ENCODE assay signal across 8 mouse cellular contexts in genomic region chr8:122523652-122524360, GRCm38 (mm10). TPM values are rescaled to one million over a fixed set of nuclear protein-coding genes. Genes with fewer than 3 reads are reported as not detected.
DNase-seq lines count a peak whose midpoint lies in the region; ATAC-seq and TF ChIP-seq lines count a peak whose summit lies in the region.

No protein-coding gene starts in this region.

- no peak for ATAC-seq in intestine, embryonic 15.5 days
- ATAC-seq in limb, embryonic 15.5 days (ENCODE audit: insufficient number of reproducible peaks, low FRiP score, low TSS enrichment, low read depth) = no peak

- no peaks in the 10 kb centered on the region for H3K27me3 ChIP-seq in E14TG2a.4 (ENCODE audit: insufficient read depth, low read length)
- H3K27me3 ChIP-seq in forebrain, embryonic 10.5 days (ENCODE audit: poor library complexity, severe bottlenecking) = peaks cover 5% of the 10 kb centered on the region; the same call in 1 of the 2 replicates
- no peaks in the 10 kb centered on the region for H3K27me3 ChIP-seq in intestine, embryonic 15.5 days (replicated peaks)
- no peaks in the 10 kb centered on the region for H3K27me3 ChIP-seq in limb, embryonic 15.5 days

- no peak for TF ChIP-seq CTCF in E14TG2a.4 (conservative IDR thresholded peaks at IDR 0.05; ENCODE audit: low read length)

- peak overlapping the region; percentile 47 for H3K4me2 ChIP-seq in intestine, embryonic 15.5 days (replicated peaks)
- peak overlapping the region; percentile 29 for H3K4me2 ChIP-seq in limb, embryonic 15.5 days

- peak; percentile 67 for DNase-seq in ES-CJ7 (ENCODE audit: low read depth, low spot score)
- DNase-seq in forebrain, embryonic 10.5 days (ENCODE audit: extremely low spot score, low spot score) = no peak
- peak; percentile 40 for DNase-seq in right cerebral cortex, postnatal 14 days
- DNase-seq in thymus, postnatal 25 days = no peak
- DNase-seq in yolk sac, embryonic 10.5 days (ENCODE audit: low spot score) = no peak

- H3K4me3 ChIP-seq in E14TG2a.4 (replicated peaks; ENCODE audit: low read length) = peak overlapping the region; percentile 73
- peak overlapping the region; percentile 13; the same call in 1 of the 2 replicates for H3K4me3 ChIP-seq in forebrain, embryonic 10.5 days
- no peak overlapping the region; the same call in 1 of the 2 replicates for H3K4me3 ChIP-seq in intestine, embryonic 15.5 days (replicated peaks)
- no peak overlapping the region for H3K4me3 ChIP-seq in limb, embryonic 15.5 days

- H3K27ac ChIP-seq in forebrain, embryonic 10.5 days = peak overlapping the region; percentile 66
- H3K27ac ChIP-seq in intestine, embryonic 15.5 days = peak overlapping the region; percentile 81
- H3K27ac ChIP-seq in limb, embryonic 15.5 days = peak overlapping the region; percentile 76

- no peaks in the 10 kb centered on the region for H3K9me3 ChIP-seq in E14TG2a.4 (ENCODE audit: low read length)
- H3K9me3 ChIP-seq in forebrain, embryonic 10.5 days = 0 out of 2 replicates have a peak, but pooled peaks cover 5% of the 10 kb centered on the region
- H3K9me3 ChIP-seq in intestine, embryonic 15.5 days = no peaks in the 10 kb centered on the region
- no peaks in the 10 kb centered on the region for H3K9me3 ChIP-seq in limb, embryonic 15.5 days

- WGBS in forebrain, embryonic 10.5 days = 31% methylated on average over 23 of the region's 23 CpGs
- 30% methylated on average over 23 of the region's 23 CpGs for WGBS in intestine, embryonic 15.5 days
- WGBS in limb, embryonic 15.5 days = 10% methylated on average over 23 of the region's 23 CpGs

- peaks cover 88% of the 10 kb centered on the region for H3K4me1 ChIP-seq in E14TG2a.4 (replicated peaks; ENCODE audit: low read depth, low read length)
- peaks cover 67% of the 10 kb centered on the region for H3K4me1 ChIP-seq in forebrain, embryonic 10.5 days
- peaks cover 55% of the 10 kb centered on the region for H3K4me1 ChIP-seq in intestine, embryonic 15.5 days (replicated peaks)
- H3K4me1 ChIP-seq in limb, embryonic 15.5 days = peaks cover 53% of the 10 kb centered on the region

- H3K9ac ChIP-seq in intestine, embryonic 15.5 days = peak overlapping the region; percentile 32
- no peak overlapping the region for H3K9ac ChIP-seq in limb, embryonic 15.5 days

- peaks cover 35% of the 10 kb centered on the region for H3K36me3 ChIP-seq in E14TG2a.4 (ENCODE audit: insufficient read depth, low read length)
- no peaks in the 10 kb centered on the region for H3K36me3 ChIP-seq in forebrain, embryonic 10.5 days (replicated peaks)
- no peaks in the 10 kb centered on the region for H3K36me3 ChIP-seq in intestine, embryonic 15.5 days
- peaks cover 3% of the 10 kb centered on the region; the same call in 1 of the 2 replicates for H3K36me3 ChIP-seq in limb, embryonic 15.5 days

RNA-seq across cellular contexts. Expression of gene Piezo1, which starts 27.3 kb away (rescaled TPM):
- 6.1 and 8.8 TPM in 2 replicates for polyA plus RNA-seq in forebrain, embryonic 10.5 days (2016; fragmentation: Nextera tagmentation; extraction: Ambion mirVana)
- 10.8 and 12.2 TPM in 2 replicates for polyA plus RNA-seq in intestine, embryonic 15.5 days (2015; fragmentation: Nextera tagmentation; extraction: Ambion mirVana)
- polyA plus RNA-seq in limb, embryonic 15.5 days (2015; fragmentation: Nextera tagmentation; extraction: Ambion mirVana) = 17.5 and 23.3 TPM in 2 replicates

RNA-seq across cellular contexts. Expression of gene Cdt1, which starts 44.0 kb away (rescaled TPM):
- 73.2 and 79.8 TPM in 2 replicates for polyA plus RNA-seq in forebrain, embryonic 10.5 days (2016; fragmentation: Nextera tagmentation; extraction: Ambion mirVana)
- polyA plus RNA-seq in intestine, embryonic 15.5 days (2015; fragmentation: Nextera tagmentation; extraction: Ambion mirVana) = 40.3 and 41.8 TPM in 2 replicates
- polyA plus RNA-seq in limb, embryonic 15.5 days (2015; fragmentation: Nextera tagmentation; extraction: Ambion mirVana) = 31.8 and 36.1 TPM in 2 replicates

RNA-seq across cellular contexts. Expression of gene Ctu2, which starts 47.9 kb away (rescaled TPM):
- 84.7 and 89.1 TPM in 2 replicates for polyA plus RNA-seq in forebrain, embryonic 10.5 days (2016; fragmentation: Nextera tagmentation; extraction: Ambion mirVana)
- polyA plus RNA-seq in intestine, embryonic 15.5 days (2015; fragmentation: Nextera tagmentation; extraction: Ambion mirVana) = 43.4 and 44.6 TPM in 2 replicates
- 40.8 and 47.6 TPM in 2 replicates for polyA plus RNA-seq in limb, embryonic 15.5 days (2015; fragmentation: Nextera tagmentation; extraction: Ambion mirVana)

RNA-seq across cellular contexts. Expression of gene Rnf166, which starts 47.9 kb away (rescaled TPM):
- polyA plus RNA-seq in forebrain, embryonic 10.5 days (2016; fragmentation: Nextera tagmentation; extraction: Ambion mirVana) = 31.0 and 33.0 TPM in 2 replicates
- polyA plus RNA-seq in intestine, embryonic 15.5 days (2015; fragmentation: Nextera tagmentation; extraction: Ambion mirVana) = 29.5 and 31.5 TPM in 2 replicates
- polyA plus RNA-seq in limb, embryonic 15.5 days (2015; fragmentation: Nextera tagmentation; extraction: Ambion mirVana) = 49.4 and 51.0 TPM in 2 replicates

RNA-seq across cellular contexts. Expression of gene Aprt, which starts 52.9 kb away (rescaled TPM):
- polyA plus RNA-seq in forebrain, embryonic 10.5 days (2016; fragmentation: Nextera tagmentation; extraction: Ambion mirVana) = 313 and 321 TPM in 2 replicates
- 545 and 612 TPM in 2 replicates for polyA plus RNA-seq in intestine, embryonic 15.5 days (2015; fragmentation: Nextera tagmentation; extraction: Ambion mirVana)
- polyA plus RNA-seq in limb, embryonic 15.5 days (2015; fragmentation: Nextera tagmentation; extraction: Ambion mirVana) = 268 and 295 TPM in 2 replicates

Comparison
In these comparisons a context has a peak if more than half of its experiments do, and no peak if none do; other contexts are left out.
1. H3K4me3 ChIP-seq: peak in E14TG2a.4 (single experiment) and forebrain, embryonic 10.5 days (single experiment); none in intestine, embryonic 15.5 days (single experiment) and limb, embryonic 15.5 days (single experiment).
2. DNase-seq: peak in ES-CJ7 (single experiment) and right cerebral cortex, postnatal 14 days (single experiment); none in forebrain, embryonic 10.5 days (single experiment), thymus, postnatal 25 days (single experiment) and yolk sac, embryonic 10.5 days (single experiment).
3. Peak in every context shown above with its lines, with median percentiles within 50 percentile points of each other: H3K27ac ChIP-seq.